9 mouse cellular contexts compared by ENCODE assay signal in the genomic region with DNA sequence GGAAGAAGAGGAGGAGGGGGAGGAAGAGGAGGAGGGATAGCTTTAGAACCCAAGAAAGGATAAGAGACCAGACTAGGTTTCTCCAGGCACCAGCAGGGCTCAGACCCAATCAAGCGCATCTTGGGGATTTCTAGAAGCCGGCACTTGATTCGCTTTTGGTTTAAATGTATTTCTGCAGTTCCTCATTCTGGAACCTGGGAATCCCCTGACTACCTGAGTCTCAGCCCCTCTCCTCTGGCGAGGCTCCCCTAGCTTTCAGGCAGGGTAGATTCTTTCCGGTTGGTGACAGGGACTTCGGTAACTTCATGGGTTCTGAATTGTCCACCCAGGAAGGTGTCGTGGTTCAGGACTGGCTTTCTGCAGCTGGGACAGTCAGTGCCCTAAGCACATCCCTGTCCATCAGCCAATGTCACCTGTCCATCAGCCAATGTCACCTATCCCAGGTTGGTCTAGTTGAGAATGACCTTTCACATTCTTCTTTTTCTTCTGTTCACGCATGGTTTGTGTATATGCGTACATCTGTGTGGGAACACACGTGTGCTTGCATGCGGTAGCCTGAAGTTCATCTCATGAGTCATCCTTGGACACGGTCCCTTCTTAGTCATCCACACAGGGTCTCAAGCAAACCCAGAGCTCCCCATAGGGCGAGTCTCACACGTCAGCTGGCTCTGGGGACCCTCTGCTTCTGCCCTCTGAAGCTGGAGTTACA. TPM values are rescaled to one million over a fixed set of nuclear protein-coding genes. Genes with fewer than 3 reads are reported as not detected.
DNase-seq lines count a peak whose midpoint lies in the region; ATAC-seq and TF ChIP-seq lines count a peak whose summit lies in the region.
"Had no signal": no experiment of that assay in that cellular context is flagged by ENCODE, and none has a peak within 500 bp of the region (broad histone marks: within the 10 kb centered on the region; RNA-seq: fewer than 3 reads in every experiment).

No protein-coding gene starts in this region.

- H3K27me3 ChIP-seq in neural tube, embryonic 11.5 days (ENCODE audit: control insufficient read depth, insufficient read depth, low read length) = peaks cover 3% of the 10 kb centered on the region; the same call in 1 of the 2 replicates
- peaks cover 25% of the 10 kb centered on the region for H3K27me3 ChIP-seq in liver, embryonic 15.5 days
- H3K27me3 ChIP-seq in stomach, postnatal 0 days (ENCODE audit: control insufficient read depth, insufficient read depth, low read length) = no peaks in the 10 kb centered on the region

- no peak overlapping the region for H3K4me3 ChIP-seq in neural tube, embryonic 11.5 days (ENCODE audit: low read depth, low read length)
- H3K4me3 ChIP-seq in liver, embryonic 15.5 days (replicated peaks) = no peak overlapping the region
- H3K4me3 ChIP-seq in stomach, postnatal 0 days (ENCODE audit: low read depth, low read length) = peak overlapping the region; percentile 33; the same call in 1 of the 2 replicates

- no peak overlapping the region for H3K9ac ChIP-seq in neural tube, embryonic 11.5 days (ENCODE audit: low read length)
- H3K9ac ChIP-seq in liver, embryonic 15.5 days = no peak overlapping the region
- no peak overlapping the region for H3K9ac ChIP-seq in stomach, postnatal 0 days (ENCODE audit: low read length)

- no peak for TF ChIP-seq EP300 in stomach, postnatal 0 days (optimal IDR thresholded peaks at IDR 0.05)

- no peak overlapping the region for H3K27ac ChIP-seq in neural tube, embryonic 11.5 days (ENCODE audit: low read depth, low read length)
- H3K27ac ChIP-seq in liver, embryonic 15.5 days (replicated peaks) = no peak overlapping the region
- no peak overlapping the region for H3K27ac ChIP-seq in stomach, postnatal 0 days (replicated peaks)

- intact Hi-C loops in heart, postnatal 14 days (cut with DNase I) = no loop called here

- peak; percentile 90 for DNase-seq in heart, adult 11 months
- DNase-seq in heart, postnatal 14 days = no peak
- no peak for DNase-seq in neural tube, embryonic 11.5 days (ENCODE audit: low spot score)
- no peak for DNase-seq in neural tube, embryonic 10.5 days (ENCODE audit: extremely low spot score, low spot score)
- DNase-seq in stomach, postnatal 0 days (ENCODE audit: low spot score) = no peak
- DNase-seq in urinary bladder, postnatal 36 days (ENCODE audit: low spot score in 2 of 2) = no peak

- WGBS in neural tube, embryonic 11.5 days = 86% methylated on average over 14 of the region's 14 CpGs
- 58% methylated on average over 14 of the region's 14 CpGs for WGBS in liver, embryonic 15.5 days (ENCODE audit: insufficient replicate concordance)
- WGBS in stomach, postnatal 0 days = 66% methylated on average over 14 of the region's 14 CpGs

- no peaks in the 10 kb centered on the region for H3K36me3 ChIP-seq in neural tube, embryonic 11.5 days (ENCODE audit: control insufficient read depth, insufficient read depth, low read length)
- H3K36me3 ChIP-seq in liver, embryonic 15.5 days (replicated peaks) = no peaks in the 10 kb centered on the region
- H3K36me3 ChIP-seq in stomach, postnatal 0 days (ENCODE audit: control insufficient read depth, insufficient read depth, low read length) = no peaks in the 10 kb centered on the region

- H3K4me2 ChIP-seq in neural tube, embryonic 11.5 days (ENCODE audit: low read depth) = peak overlapping the region; percentile 41
- peak overlapping the region; percentile 55; the same call in 1 of the 2 replicates for H3K4me2 ChIP-seq in liver, embryonic 15.5 days
- peak overlapping the region; percentile 48 for H3K4me2 ChIP-seq in stomach, postnatal 0 days (replicated peaks; ENCODE audit: low read depth)

- no peak for ATAC-seq in neural tube, embryonic 11.5 days (ENCODE audit: insufficient read depth, low FRiP score, low TSS enrichment)
- ATAC-seq in liver, embryonic 15.5 days (ENCODE audit: insufficient read depth) = no peak
- no peak for ATAC-seq in stomach, postnatal 0 days (ENCODE audit: low FRiP score, low TSS enrichment)
- no peak for ATAC-seq in erythroblast, adult 5-6 weeks (replicated peaks; ENCODE audit: low FRiP score, poor library complexity, severe bottlenecking)

- no peaks in the 10 kb centered on the region for H3K9me3 ChIP-seq in neural tube, embryonic 11.5 days (ENCODE audit: control insufficient read depth, low read length)
- H3K9me3 ChIP-seq in liver, embryonic 15.5 days (replicated peaks) = no peaks in the 10 kb centered on the region
- no peaks in the 10 kb centered on the region for H3K9me3 ChIP-seq in stomach, postnatal 0 days (ENCODE audit: control insufficient read depth, low read length)

- no peaks in the 10 kb centered on the region; the same call in 1 of the 2 replicates for H3K4me1 ChIP-seq in neural tube, embryonic 11.5 days (ENCODE audit: control insufficient read depth, insufficient read depth, low read length)
- peaks cover 9% of the 10 kb centered on the region for H3K4me1 ChIP-seq in liver, embryonic 15.5 days (replicated peaks)
- 0 out of 2 replicates have a peak, but pooled peaks cover 3% of the 10 kb centered on the region for H3K4me1 ChIP-seq in stomach, postnatal 0 days (replicated peaks; ENCODE audit: control insufficient read depth, insufficient read depth)

- no peak for TF ChIP-seq CTCF in stomach, postnatal 0 days (IDR thresholded peaks at IDR 0.05; ENCODE audit: low read depth)

RNA-seq across cellular contexts. Expression of a gene that starts 1.1 kb away (rescaled TPM):
- total RNA-seq in heart, postnatal 14 days (2021) = 1 to 10 TPM; 2.4 to 3.0 TPM
- 8.5 and 8.9 TPM in 2 replicates for polyA plus RNA-seq in neural tube, embryonic 11.5 days (2014; fragmentation: Nextera tagmentation; extraction: Ambion mirVana)
- polyA plus RNA-seq in liver, embryonic 15.5 days (2015; fragmentation: Nextera tagmentation; extraction: Ambion mirVana) = 2.8 and 3.5 TPM in 2 replicates
- polyA plus RNA-seq in stomach, postnatal 0 days (2015; fragmentation: Nextera tagmentation; extraction: Ambion mirVana) = 3.3 and 3.7 TPM in 2 replicates
- total RNA-seq in erythroblast, adult 5-6 weeks (2015; ENCODE audit: low replicate concordance) = 10.2 TPM in 1 of 2 replicates, not detected in the other
- total RNA-seq in erythroblast, adult 5-6 weeks (2017; ENCODE audit: low replicate concordance) = 3.6 and 5.1 TPM in 2 replicates

RNA-seq across cellular contexts. Expression of a gene that starts 21.9 kb away (rescaled TPM):
- total RNA-seq in heart, postnatal 14 days (2021) = 10 to 100 TPM; 19.7 to 22.8 TPM
- 86.1 and 89.4 TPM in 2 replicates for polyA plus RNA-seq in neural tube, embryonic 11.5 days (2014; fragmentation: Nextera tagmentation; extraction: Ambion mirVana)
- 14.2 and 14.5 TPM in 2 replicates for polyA plus RNA-seq in liver, embryonic 15.5 days (2015; fragmentation: Nextera tagmentation; extraction: Ambion mirVana)
- 17.3 and 17.9 TPM in 2 replicates for polyA plus RNA-seq in stomach, postnatal 0 days (2015; fragmentation: Nextera tagmentation; extraction: Ambion mirVana)
- total RNA-seq in erythroblast, adult 5-6 weeks (2015; ENCODE audit: low replicate concordance) = 1.2 and 5.4 TPM in 2 replicates
- total RNA-seq in erythroblast, adult 5-6 weeks (2017; ENCODE audit: low replicate concordance) = 10.3 and 15.6 TPM in 2 replicates

RNA-seq across cellular contexts. Expression of a gene that starts 34.0 kb away (rescaled TPM):
- not detected for total RNA-seq in heart, postnatal 14 days (2021)
- polyA plus RNA-seq in neural tube, embryonic 11.5 days (2014; fragmentation: Nextera tagmentation; extraction: Ambion mirVana) = not detected in 2 replicates
- polyA plus RNA-seq in liver, embryonic 15.5 days (2015; fragmentation: Nextera tagmentation; extraction: Ambion mirVana) = not detected in 2 replicates
- polyA plus RNA-seq in stomach, postnatal 0 days (2015; fragmentation: Nextera tagmentation; extraction: Ambion mirVana) = not detected in 2 replicates
- total RNA-seq in erythroblast, adult 5-6 weeks (2015; ENCODE audit: low replicate concordance) = not detected in 2 replicates
- total RNA-seq in erythroblast, adult 5-6 weeks (2017; ENCODE audit: low replicate concordance) = not detected in 2 replicates
- polyA plus RNA-seq: cortical plate, adult 2 months had no signal
